Comparison of ENCODE assay signal across 8 mouse cellular contexts in the genomic region with DNA sequence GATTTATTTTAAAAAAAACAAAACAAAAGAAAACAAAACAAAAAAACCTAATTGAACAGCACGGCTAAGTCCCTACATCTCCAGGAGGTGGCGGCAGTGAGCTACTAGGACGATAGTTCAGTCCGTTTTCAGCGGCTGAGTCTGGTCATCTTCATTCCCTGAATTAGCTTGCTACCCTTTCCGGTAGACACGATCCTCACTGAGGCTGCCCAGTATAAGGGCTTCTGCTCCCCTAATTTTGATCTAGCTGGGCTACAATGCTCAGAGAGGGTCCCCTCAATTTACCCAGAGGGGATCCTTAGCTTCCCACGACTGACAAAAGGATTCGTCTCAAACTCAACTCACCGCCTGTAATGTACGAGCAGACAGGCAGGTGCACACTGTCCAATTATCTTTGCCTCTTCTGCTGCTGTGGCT. TPM values are rescaled to one million over a fixed set of nuclear protein-coding genes. Genes with fewer than 3 reads are reported as not detected.
A peak's percentile ranks its signal among the peaks of the same experiment; 100 is the strongest.
DNase-seq lines count a peak whose midpoint lies in the region; ATAC-seq and TF ChIP-seq lines count a peak whose summit lies in the region.

No protein-coding gene starts in this region.

- no peaks in the 10 kb centered on the region for H3K9me3 ChIP-seq in embryonic facial prominence, embryonic 11.5 days (replicated peaks; ENCODE audit: control insufficient read depth, low read length)
- H3K9me3 ChIP-seq in limb, embryonic 13.5 days = no peaks in the 10 kb centered on the region
- no peaks in the 10 kb centered on the region for H3K9me3 ChIP-seq in midbrain, embryonic 15.5 days

- peak overlapping the region; percentile 48; the same call in 1 of the 2 replicates for H3K9ac ChIP-seq in embryonic facial prominence, embryonic 11.5 days (replicated peaks; ENCODE audit: low read length)
- H3K9ac ChIP-seq in heart, adult 2 months (ENCODE audit: low read depth, low read length) = peak overlapping the region; percentile 30; the same call in 1 of the 2 replicates
- H3K9ac ChIP-seq in limb, embryonic 13.5 days = peak overlapping the region; percentile 51; the same call in 1 of the 2 replicates
- peak overlapping the region; percentile 48 for H3K9ac ChIP-seq in midbrain, embryonic 15.5 days

- no peak for TF ChIP-seq POLR2A in heart, adult 2 months (IDR thresholded peaks at IDR 0.05; ENCODE audit: insufficient read depth, low read depth, low read length)
- TF ChIP-seq POLR2A in spleen, adult 2 months (IDR thresholded peaks at IDR 0.05; ENCODE audit: low read depth, low read length) = no peak

- H3K27me3 ChIP-seq in embryonic facial prominence, embryonic 11.5 days (ENCODE audit: control insufficient read depth, insufficient read depth, low read length) = no peaks in the 10 kb centered on the region
- H3K27me3 ChIP-seq in heart, adult 2 months (ENCODE audit: control insufficient read depth, insufficient read depth, low read length) = no peaks in the 10 kb centered on the region
- H3K27me3 ChIP-seq in limb, embryonic 13.5 days = no peaks in the 10 kb centered on the region
- no peaks in the 10 kb centered on the region for H3K27me3 ChIP-seq in midbrain, embryonic 15.5 days (replicated peaks)
- no peaks in the 10 kb centered on the region for H3K27me3 ChIP-seq in spleen, adult 2 months (ENCODE audit: control insufficient read depth, insufficient read depth, low read length)

- peaks cover 7% of the 10 kb centered on the region for H3K4me1 ChIP-seq in embryonic facial prominence, embryonic 11.5 days (ENCODE audit: control insufficient read depth, insufficient read depth, low read length)
- peaks cover 3% of the 10 kb centered on the region for H3K4me1 ChIP-seq in heart, adult 2 months (ENCODE audit: control insufficient read depth, insufficient read depth, low read length)
- H3K4me1 ChIP-seq in limb, embryonic 13.5 days = peaks cover 16% of the 10 kb centered on the region
- H3K4me1 ChIP-seq in midbrain, embryonic 15.5 days = peaks cover 26% of the 10 kb centered on the region
- H3K4me1 ChIP-seq in spleen, adult 2 months (ENCODE audit: control insufficient read depth, insufficient read depth, insufficient read length) = no peaks in the 10 kb centered on the region

- no peak overlapping the region for H3K27ac ChIP-seq in embryonic facial prominence, embryonic 11.5 days (replicated peaks; ENCODE audit: low read depth, low read length)
- no peak overlapping the region for H3K27ac ChIP-seq in heart, adult 2 months
- no peak overlapping the region for H3K27ac ChIP-seq in limb, embryonic 13.5 days
- peak overlapping the region; percentile 73 for H3K27ac ChIP-seq in midbrain, embryonic 15.5 days
- no peak overlapping the region for H3K27ac ChIP-seq in spleen, adult 2 months (ENCODE audit: insufficient read depth, low read length)

- peak; percentile 97 for TF ChIP-seq CTCF in heart, adult 2 months (IDR thresholded peaks at IDR 0.05)
- peak; percentile 73; the same call in 1 of the 2 replicates for TF ChIP-seq CTCF in spleen, adult 2 months (IDR thresholded peaks at IDR 0.05; ENCODE audit: extremely low read depth, insufficient read depth, insufficient read length, insufficient replicate concordance)

- TF ChIP-seq EP300 in heart, adult 2 months (IDR thresholded peaks at IDR 0.05; ENCODE audit: insufficient read depth, low read depth, low read length) = peak; percentile 77; the same call in 1 of the 2 replicates

- H3K4me2 ChIP-seq in embryonic facial prominence, embryonic 11.5 days (ENCODE audit: low read depth, low read length) = peak overlapping the region; percentile 21; the same call in 1 of the 2 replicates
- peak overlapping the region; percentile 59 for H3K4me2 ChIP-seq in limb, embryonic 13.5 days (replicated peaks)
- H3K4me2 ChIP-seq in midbrain, embryonic 15.5 days = peak overlapping the region; percentile 56

- intact Hi-C loops in heart, adult 2 months (cut with DNase I) = loop anchor here (2.0 kb wide), 2 partner anchors 20 to 658 kb away; no protein-coding TSS in a partner anchor

- H3K36me3 ChIP-seq in embryonic facial prominence, embryonic 11.5 days (replicated peaks; ENCODE audit: control insufficient read depth, insufficient read depth, low read depth, low read length) = no peaks in the 10 kb centered on the region
- no peaks in the 10 kb centered on the region for H3K36me3 ChIP-seq in heart, adult 2 months (ENCODE audit: control insufficient read depth, insufficient read depth, low read length)
- H3K36me3 ChIP-seq in limb, embryonic 13.5 days = no peaks in the 10 kb centered on the region
- no peaks in the 10 kb centered on the region for H3K36me3 ChIP-seq in midbrain, embryonic 15.5 days (replicated peaks)
- H3K36me3 ChIP-seq in spleen, adult 2 months (ENCODE audit: control insufficient read depth, insufficient read depth, low read length) = no peaks in the 10 kb centered on the region

- DNase-seq in 3T3-L1 (ENCODE audit: low read depth, low spot score) = peak; percentile 87
- DNase-seq in adrenal gland, postnatal 14 days = peak; percentile 90
- DNase-seq in embryonic facial prominence, embryonic 11.5 days (ENCODE audit: low spot score) = peak; percentile 92
- peak; percentile 76 to 84 for DNase-seq in heart, adult 2 months
- DNase-seq in kidney, adult 18-20 months = peak; percentile 80
- DNase-seq in spleen, adult 2 months (ENCODE audit: low read depth in 1 of 2, low spot score in 2 of 2) = peak in 1 of 2 experiments; percentile 68

- H3K79me2 ChIP-seq in heart, adult 2 months (replicated peaks; ENCODE audit: control insufficient read depth, insufficient read depth, low read length) = no peaks in the 10 kb centered on the region

- no peak for ATAC-seq in embryonic facial prominence, embryonic 11.5 days (replicated peaks; ENCODE audit: insufficient number of reproducible peaks, low FRiP score, low TSS enrichment, low read depth)
- ATAC-seq in limb, embryonic 13.5 days (ENCODE audit: low FRiP score, low read depth) = peak; percentile 39; the same call in 1 of the 2 replicates
- ATAC-seq in midbrain, embryonic 15.5 days (replicated peaks) = peak; percentile 34

- WGBS in embryonic facial prominence, embryonic 11.5 days = 22% methylated on average over 11 of the region's 11 CpGs
- 13% methylated on average over 11 of the region's 11 CpGs for WGBS in heart, adult 2 months
- 23% methylated on average over 11 of the region's 11 CpGs for WGBS in limb, embryonic 13.5 days
- 7% methylated on average over 11 of the region's 11 CpGs for WGBS in midbrain, embryonic 15.5 days
- 4% methylated on average over 11 of the region's 11 CpGs for WGBS in spleen, adult 2 months

- no peak overlapping the region for H3K4me3 ChIP-seq in embryonic facial prominence, embryonic 11.5 days (ENCODE audit: low read depth, low read length)
- H3K4me3 ChIP-seq in heart, adult 2 months = peak overlapping the region; percentile 41
- H3K4me3 ChIP-seq in limb, embryonic 13.5 days = peak overlapping the region; percentile 28
- peak overlapping the region; percentile 30 for H3K4me3 ChIP-seq in midbrain, embryonic 15.5 days
- H3K4me3 ChIP-seq in spleen, adult 2 months (ENCODE audit: extremely low read depth, insufficient read depth, insufficient read length) = peak overlapping the region; percentile 29

RNA-seq across cellular contexts. Expression of a gene that starts 21.8 kb away (rescaled TPM):
- 125 and 138 TPM in 2 replicates for total RNA-seq in adrenal gland, postnatal 14 days (2021)
- polyA plus RNA-seq in embryonic facial prominence, embryonic 11.5 days (2014; fragmentation: Nextera tagmentation; extraction: Ambion mirVana) = 172 and 184 TPM in 2 replicates
- total RNA-seq in heart, adult 2 months (2021) = 10 to 100 TPM; 44.1 to 53.3 TPM
- polyA plus RNA-seq in heart, adult 2 months (2012; rRNA removed) = 12.3 and 26.9 TPM in 2 replicates
- 148 TPM in 2 replicates for polyA plus RNA-seq in limb, embryonic 13.5 days (2015; fragmentation: Nextera tagmentation; extraction: Ambion mirVana)
- polyA plus RNA-seq in midbrain, embryonic 15.5 days (2015; fragmentation: Nextera tagmentation; extraction: Ambion mirVana) = 121 and 122 TPM in 2 replicates
- 9.4 and 11.5 TPM in 2 replicates for polyA plus RNA-seq in spleen, adult 2 months (2012; rRNA removed)

RNA-seq across cellular contexts. Expression of a gene that starts 57.1 kb away (rescaled TPM):
- 2.0 and 2.7 TPM in 2 replicates for total RNA-seq in adrenal gland, postnatal 14 days (2021)
- polyA plus RNA-seq in embryonic facial prominence, embryonic 11.5 days (2014; fragmentation: Nextera tagmentation; extraction: Ambion mirVana) = 1.4 and 3.7 TPM in 2 replicates
- not detected for total RNA-seq in heart, adult 2 months (2021)
- polyA plus RNA-seq in heart, adult 2 months (2012; rRNA removed) = 0.12 and 0.38 TPM in 2 replicates
- 1.9 and 2.4 TPM in 2 replicates for polyA plus RNA-seq in limb, embryonic 13.5 days (2015; fragmentation: Nextera tagmentation; extraction: Ambion mirVana)
- 0.38 and 0.50 TPM in 2 replicates for polyA plus RNA-seq in midbrain, embryonic 15.5 days (2015; fragmentation: Nextera tagmentation; extraction: Ambion mirVana)
- polyA plus RNA-seq in spleen, adult 2 months (2012; rRNA removed) = 1.0 and 1.1 TPM in 2 replicates
